Mouse (Mus musculus) heart, embryonic 15.5 days (tissue): ENCODE measurements around the gene Ppp1r15a. TPM values are rescaled to one million over a fixed set of nuclear protein-coding genes. Genes with fewer than 3 reads are reported as not detected.
A peak's percentile ranks its signal among the peaks of the same experiment; 100 is the strongest.
"Not testable (repeated sequence)": the region's sequence is repeated elsewhere in the genome, so short reads cannot be mapped to it uniquely, and the experiment has no call there.

Source experiments
- ATAC-seq: fragments of 200-750 bp; cut with Nextera tagmentation; replicated peaks from 2 replicates; pipeline ENCODE4 v1.8.0; 2017; ENCODE audit warnings: low read depth, moderate TSS enrichment; ENCODE audit not compliant: insufficient number of reproducible peaks, insufficient read depth, low FRiP score
- H3K27ac ChIP-seq: fragments of 300-500 bp; sonication (generic); 2 replicates; pipeline ENCODE4 v1.5.1; 2015; ENCODE audit warnings: mild to moderate bottlenecking, inconsistent platforms
- H3K27me3 ChIP-seq: fragments of 300-500 bp; sonication (generic); 2 replicates; pipeline ENCODE4 v1.6.1; 2015; ENCODE audit warnings: inconsistent platforms
- H3K36me3 ChIP-seq: fragments of 300-500 bp; sonication (generic); 2 replicates; pipeline ENCODE4 v1.6.1; 2015; ENCODE audit warnings: mild to moderate bottlenecking, inconsistent platforms
- H3K4me1 ChIP-seq: fragments of 300-500 bp; sonication (generic); replicated peaks from 2 replicates; pipeline ENCODE4 v1.6.1; 2015; ENCODE audit warnings: inconsistent platforms
- H3K4me2 ChIP-seq: fragments of 300-500 bp; sonication (generic); 2 replicates; pipeline ENCODE4 v1.6.1; 2015; ENCODE audit warnings: inconsistent platforms, mild to moderate bottlenecking, moderate library complexity
- H3K4me3 ChIP-seq: fragments of 300-500 bp; sonication (generic); 2 replicates; pipeline ENCODE4 v1.5.1; 2015; ENCODE audit warnings: mild to moderate bottlenecking, inconsistent platforms
- H3K9ac ChIP-seq: fragments of 300-500 bp; sonication (generic); 2 replicates; pipeline ENCODE4 v1.6.1; 2015; ENCODE audit warnings: mild to moderate bottlenecking, inconsistent platforms
- H3K9me3 ChIP-seq: fragments of 300-500 bp; sonication (generic); replicated peaks from 2 replicates; pipeline ENCODE4 v1.6.1; 2016; ENCODE audit warnings: inconsistent platforms
- WGBS: fragments of 180-500 bp; shearing (Covaris S2); methylation state at CpG from one replicate; pipeline ENCODE4 v1.1.7; 2015; ENCODE audit warnings: mixed read lengths; 5-methylcytosine and 5-hydroxymethylcytosine counted together
- polyA plus RNA-seq: library from polyadenylated mRNA; unstranded; fragments of >200 nt; fragmentation: Nextera tagmentation; extraction: Ambion mirVana; gene quantifications from 2 replicates; pipeline ENCODE4 v1.2.1, GENCODE M21; 2015

The Ppp1r15a gene
- polyA plus RNA-seq, 1 experiment from 2014 or later = 25.3 TPM

DNA sequence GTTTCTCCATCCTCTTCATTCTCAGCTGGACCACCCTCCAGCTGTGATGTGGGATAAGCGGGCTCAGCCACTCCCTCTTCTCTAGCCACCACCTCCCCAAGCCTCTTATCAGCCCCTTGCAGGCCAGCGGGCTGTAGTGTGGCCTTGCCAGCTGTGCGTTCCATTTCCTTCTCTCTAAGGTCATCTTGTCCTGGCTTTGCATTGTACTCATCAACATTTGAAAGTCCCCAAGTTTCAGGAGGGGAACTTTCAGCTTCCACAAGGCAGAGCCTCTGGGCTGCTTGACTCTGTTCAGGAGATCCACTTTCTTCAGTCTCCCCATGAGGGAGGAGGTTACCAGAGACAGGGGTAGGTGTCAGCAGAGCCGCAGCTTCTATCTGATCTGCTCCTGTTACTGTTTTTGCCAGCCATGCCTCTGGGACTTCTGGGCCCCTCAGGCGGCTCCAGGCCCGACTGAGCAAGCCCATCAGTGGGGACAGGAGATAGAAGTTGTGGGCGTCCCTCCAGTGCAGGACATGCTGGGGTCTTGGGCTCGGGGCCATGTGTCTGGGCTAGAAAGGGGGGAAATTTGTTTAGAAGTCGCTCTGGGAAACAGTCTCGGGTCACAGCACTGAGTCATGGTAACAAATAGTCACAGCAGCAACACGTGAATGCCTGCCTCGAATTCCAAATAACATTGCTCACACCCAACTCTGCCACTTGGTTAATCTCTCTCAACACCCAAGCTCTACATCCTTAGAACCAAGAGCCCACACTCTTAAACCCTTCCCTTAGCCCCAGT lies 1.0 kb downstream of the Ppp1r15a start:
- peak overlapping the region; percentile 98 for H3K27ac ChIP-seq
- no peaks in the 10 kb centered on the region for H3K27me3 ChIP-seq
- peak overlapping the region; percentile 95 for H3K4me3 ChIP-seq
- no peaks in the 10 kb centered on the region for H3K9me3 ChIP-seq
- WGBS = 12% methylated on average over 12 of the region's 12 CpGs
- H3K9ac ChIP-seq = peak overlapping the region; percentile 91
- no peak for ATAC-seq
- H3K36me3 ChIP-seq = peaks cover 17% of the 10 kb centered on the region
- H3K4me1 ChIP-seq = peaks cover 43% of the 10 kb centered on the region
- H3K4me2 ChIP-seq = peak overlapping the region; percentile 84

- no peak for ATAC-seq
- Histone ChIP-seq H3K4me3 (peak overlapping the region; percentile 70), H3K4me2 (peak overlapping the region; percentile 67), H3K27ac (no peak overlapping the region), H3K9ac (peak overlapping the region; percentile 21), H3K9me3 (no peaks in the 10 kb centered on the region), H3K36me3 (peaks cover 17% of the 10 kb centered on the region), H3K27me3 (no peaks in the 10 kb centered on the region), H3K4me1 (peaks cover 33% of the 10 kb centered on the region)
- WGBS = 74% methylated on average over 13 of the region's 13 CpGs
These were observed 2.3 kb downstream of the Ppp1r15a start for GRCm38 (mm10) chr7:45523678-45524170.

- no peak for ATAC-seq
- Histone ChIP-seq H3K4me1 (peaks cover 33% of the 10 kb centered on the region), H3K4me3 (peak overlapping the region; percentile 70), H3K9me3 (no peaks in the 10 kb centered on the region), H3K36me3 (peaks cover 17% of the 10 kb centered on the region), H3K27ac (no peak overlapping the region), H3K4me2 (peak overlapping the region; percentile 67), H3K27me3 (no peaks in the 10 kb centered on the region), H3K9ac (peak overlapping the region; percentile 21)
- 73% methylated on average over 18 of the region's 18 CpGs for WGBS
These were observed 3.0 kb downstream of the Ppp1r15a start for GRCm38 (mm10) chr7:45522957-45523676.

DNA sequence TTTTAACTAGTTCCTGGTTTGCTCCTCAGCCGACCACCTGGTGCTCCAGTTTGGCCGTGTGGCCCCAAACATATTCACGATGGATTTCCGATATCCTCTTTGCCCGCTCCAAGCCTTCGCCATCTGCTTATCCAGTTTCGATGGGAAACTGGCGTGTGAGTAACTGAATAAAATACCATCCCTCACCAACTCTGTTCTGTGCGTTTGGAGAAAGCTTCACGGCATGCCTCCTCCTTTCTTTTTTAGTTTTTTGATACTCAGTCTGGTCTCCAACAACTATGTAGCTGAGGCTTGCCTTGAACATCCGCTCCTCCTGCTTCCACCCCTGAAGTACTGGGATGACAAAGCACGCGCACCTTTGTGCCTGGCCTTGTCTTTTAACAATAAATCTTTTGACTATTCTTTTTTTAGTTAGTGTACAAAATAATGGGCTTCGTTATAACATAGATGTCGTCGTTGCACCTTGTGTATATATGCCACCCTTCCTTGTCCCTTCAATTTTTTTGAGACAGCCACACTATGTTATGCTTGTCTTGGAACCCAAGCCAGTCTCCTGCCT lies 3.8 kb downstream of the Ppp1r15a start:
- Histone ChIP-seq H3K9me3 (no peaks in the 10 kb centered on the region), H3K27ac (peak overlapping the region; percentile 90; the same call in 1 of the 2 replicates), H3K4me3 (peak overlapping the region; percentile 70), H3K27me3 (no peaks in the 10 kb centered on the region), H3K4me1 (peaks cover 33% of the 10 kb centered on the region), H3K9ac (peak overlapping the region; percentile 63; the same call in 1 of the 2 replicates), H3K4me2 (peak overlapping the region; percentile 67), H3K36me3 (peaks cover 17% of the 10 kb centered on the region)
- WGBS = 51% methylated on average over 16 of the region's 16 CpGs
- no peak for ATAC-seq

DNA sequence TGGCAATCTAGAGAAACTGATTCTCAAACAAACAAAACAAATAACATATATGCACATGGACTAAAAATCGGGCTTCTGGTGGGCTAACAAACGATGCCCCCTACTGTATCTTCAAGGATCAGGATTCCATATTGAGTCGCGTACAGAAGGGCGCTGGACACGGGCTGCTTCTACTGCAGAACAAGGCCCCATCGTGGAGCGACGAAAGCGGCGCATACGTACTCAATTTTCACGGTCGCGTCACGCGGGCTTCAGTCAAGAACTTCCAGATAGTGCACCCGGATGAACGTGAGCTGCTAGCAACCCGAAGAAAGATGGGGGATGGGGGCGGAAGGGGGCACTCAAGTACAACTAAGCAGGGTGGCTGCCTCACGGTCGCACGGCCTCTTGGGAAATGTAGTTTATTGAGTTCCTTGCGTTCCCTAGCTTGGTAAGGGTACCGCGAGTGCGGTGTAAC lies 4.3 kb downstream of the Ppp1r15a start:
- H3K4me3 ChIP-seq = peak overlapping the region; percentile 70
- no peaks in the 10 kb centered on the region for H3K9me3 ChIP-seq
- ATAC-seq = peak; percentile 51
- H3K27me3 ChIP-seq = no peaks in the 10 kb centered on the region
- peaks cover 33% of the 10 kb centered on the region for H3K4me1 ChIP-seq
- peak overlapping the region; percentile 63 for H3K9ac ChIP-seq
- H3K4me2 ChIP-seq = peak overlapping the region; percentile 67
- peak overlapping the region; percentile 90 for H3K27ac ChIP-seq
- H3K36me3 ChIP-seq = peaks cover 17% of the 10 kb centered on the region
- WGBS = 2% methylated on average over 28 of the region's 28 CpGs

DNA sequence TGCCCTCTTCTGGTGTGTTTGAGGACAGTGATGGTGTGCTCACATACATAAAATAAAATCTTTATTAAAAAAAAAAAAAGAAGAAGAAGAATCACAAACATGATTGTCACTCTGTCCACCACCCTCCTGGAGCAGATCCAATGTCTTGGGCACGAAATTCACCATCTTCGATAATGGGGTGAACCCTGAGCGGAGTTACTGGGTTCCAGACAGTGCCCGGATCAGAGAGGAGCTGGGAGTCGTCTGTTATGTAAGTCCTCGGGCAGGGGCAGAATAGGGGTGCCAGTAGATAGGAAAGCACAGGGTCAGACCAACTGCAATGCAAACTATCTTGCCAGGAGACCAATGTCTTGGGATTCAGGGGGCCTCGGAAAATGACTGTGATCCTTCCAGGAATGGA lies 5.5 kb downstream of the Ppp1r15a start:
- Histone ChIP-seq H3K4me3 (no peak overlapping the region), H3K4me2 (no peak overlapping the region), H3K9ac (no peak overlapping the region), H3K27ac (no peak overlapping the region), H3K9me3 (no peaks in the 10 kb centered on the region), H3K4me1 (peaks cover 36% of the 10 kb centered on the region), H3K36me3 (peaks cover 17% of the 10 kb centered on the region), H3K27me3 (no peaks in the 10 kb centered on the region)
- ATAC-seq = no peak
- 88% methylated on average over 7 of the region's 7 CpGs for WGBS

DNA sequence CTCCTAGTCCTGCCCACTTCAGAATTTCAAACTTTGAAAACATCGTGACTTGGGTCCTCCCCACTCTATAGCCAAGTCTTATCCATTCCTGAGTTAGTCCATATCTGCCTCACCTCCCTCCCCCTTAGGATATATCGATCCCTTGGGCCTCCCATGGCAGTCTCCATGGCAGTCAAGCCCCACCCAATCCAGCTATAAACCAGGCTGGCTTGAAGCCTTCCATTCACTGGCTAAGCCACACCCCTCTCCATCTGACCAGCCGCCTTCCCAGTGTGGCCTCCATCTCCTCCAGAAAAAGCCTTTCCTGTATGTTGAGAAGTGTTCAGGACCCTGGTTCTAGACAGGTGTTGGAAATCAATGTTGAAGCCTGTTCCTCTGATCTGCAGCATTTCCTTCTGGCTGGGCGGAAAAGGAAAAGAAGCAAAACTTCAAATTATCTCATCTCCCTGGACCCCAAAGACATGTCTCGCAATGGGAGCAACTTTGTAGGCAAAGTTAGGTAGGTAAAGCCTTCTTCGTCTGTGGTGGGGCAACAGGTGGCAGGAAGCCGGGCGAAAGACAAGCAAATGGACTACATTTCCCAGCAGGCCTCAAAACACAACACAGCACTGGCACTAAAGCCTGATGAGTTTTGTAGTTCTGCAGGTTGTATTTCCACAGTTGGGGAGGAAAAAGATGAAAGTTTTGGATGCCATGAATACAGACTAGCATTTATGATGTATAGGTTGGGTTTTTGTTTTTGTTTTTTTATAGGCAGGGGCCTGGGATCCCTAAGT lies 6.5 kb downstream of the Ppp1r15a start:
- no peaks in the 10 kb centered on the region for H3K27me3 ChIP-seq
- no peak overlapping the region for H3K9ac ChIP-seq
- H3K27ac ChIP-seq = no peak overlapping the region
- peaks cover 17% of the 10 kb centered on the region for H3K36me3 ChIP-seq
- H3K4me2 ChIP-seq = no peak overlapping the region
- no peaks in the 10 kb centered on the region for H3K9me3 ChIP-seq
- peaks cover 31% of the 10 kb centered on the region for H3K4me1 ChIP-seq
- H3K4me3 ChIP-seq = no peak overlapping the region
- no peak for ATAC-seq
- WGBS = 69% methylated on average over 8 of the region's 8 CpGs

- H3K9ac ChIP-seq = no peak overlapping the region
- peaks cover 14% of the 10 kb centered on the region for H3K36me3 ChIP-seq
- peaks cover 24% of the 10 kb centered on the region for H3K4me1 ChIP-seq
- no peak overlapping the region for H3K27ac ChIP-seq
- H3K9me3 ChIP-seq = no peaks in the 10 kb centered on the region
- ATAC-seq = no peak
- WGBS = 91% methylated on average over 16 of the region's 16 CpGs
- no peak overlapping the region for H3K4me2 ChIP-seq
- H3K27me3 ChIP-seq = no peaks in the 10 kb centered on the region
- H3K4me3 ChIP-seq = no peak overlapping the region
These were observed 7.5 kb downstream of the Ppp1r15a start for GRCm38 (mm10) chr7:45518618-45519017.

DNA sequence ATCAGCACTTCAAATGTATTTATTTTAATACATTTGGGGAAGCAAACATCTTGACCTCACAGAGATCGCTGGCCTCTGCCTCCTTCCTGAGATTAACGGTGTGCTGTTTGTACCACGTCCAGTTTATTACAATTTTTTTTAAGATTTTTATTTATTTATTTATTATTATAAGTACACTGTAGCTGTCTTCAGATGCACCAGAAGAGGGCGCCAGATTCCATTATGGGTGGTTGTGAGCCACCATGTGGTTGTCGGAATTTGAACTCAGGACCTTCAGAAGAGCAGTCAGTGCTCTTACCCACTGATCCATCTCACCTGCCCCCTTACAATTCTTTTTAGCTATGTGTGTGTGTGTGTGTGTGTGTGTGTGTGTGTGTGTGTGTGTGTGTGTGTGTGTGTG lies 9.2 kb downstream of the Ppp1r15a start:
- H3K36me3 ChIP-seq, H3K4me2 ChIP-seq, H3K9me3 ChIP-seq, ATAC-seq, H3K27me3 ChIP-seq, H3K4me3 ChIP-seq, H3K27ac ChIP-seq, H3K9ac ChIP-seq, H3K4me1 ChIP-seq: not testable (repeated sequence)
- 65% methylated on average over 5 of the region's 5 CpGs for WGBS

- no peak overlapping the region for H3K4me3 ChIP-seq
- no peaks in the 10 kb centered on the region for H3K36me3 ChIP-seq
- H3K4me2 ChIP-seq = peak overlapping the region; percentile 30; the same call in 1 of the 2 replicates
- H3K27ac ChIP-seq = no peak overlapping the region
- H3K9ac ChIP-seq = no peak overlapping the region
- no peaks in the 10 kb centered on the region for H3K27me3 ChIP-seq
- H3K4me1 ChIP-seq = peaks cover 7% of the 10 kb centered on the region
- no peaks in the 10 kb centered on the region for H3K9me3 ChIP-seq
- 17% methylated on average over 16 of the region's 16 CpGs for WGBS
- ATAC-seq = peak; percentile 51; the same call in 1 of the 2 replicates
These were observed 10.6 kb downstream of the Ppp1r15a start for GRCm38 (mm10) chr7:45515436-45515835.
